Mouse (Mus musculus) bone marrow, adult 2 months (tissue): Measurements from ENCODE around the gene Birc2.

Experiments used
- CTCF ChIP-seq: fragments of 200-500 bp; IDR thresholded peaks from 2 replicates; pipeline ENCODE4 v1.5.1; 2011; ENCODE audit warnings: low read length, control low read depth; ENCODE audit not compliant: control insufficient read depth, insufficient read depth
- POLR2A ChIP-seq: fragments of 200-500 bp; IDR thresholded peaks from 2 replicates; pipeline ENCODE4 v1.6.1; 2011; ENCODE audit warnings: low read depth, mild to moderate bottlenecking, control low read depth, low read length, borderline replicate concordance; ENCODE audit not compliant: control insufficient read depth

- TF ChIP-seq CTCF (no peak), POLR2A (no peak)
Measured at GRCm38 (mm10) chr9:7845216-7845895, 8.5 kb upstream of the Birc2 start.
